Mouse (Mus musculus) kidney, adult 2 months (tissue): ENCODE measurements at regions not wholly inside any gene's neighbourhood (a gene's known extent, or its start where the extent isn't known, plus 50 kb on each side); places are given as distances from the start of the nearest gene placed in this dataset.

Experiments used
- CTCF ChIP-seq: fragments of 200-500 bp; conservative IDR thresholded peaks from 2 replicates; pipeline ENCODE4 v1.5.1; 2011; ENCODE audit warnings: low read depth, mild to moderate bottlenecking, control low read depth, low read length, moderate library complexity, mixed read lengths; ENCODE audit not compliant: insufficient read depth, insufficient read length
- POLR2A ChIP-seq: fragments of 200-500 bp; IDR thresholded peaks from one replicate; pipeline ENCODE4 v1.6.1; 2011; ENCODE audit warnings: low read depth, low read length, control low read depth

GRCm38 (mm10) chr3:149484319-149484718 lies 494.0 kb upstream of the Adgrl2 start:
- TF ChIP-seq CTCF (no peak), POLR2A (no peak)
